Mouse (Mus musculus) CH12.LX (cell line): ENCODE results near the gene Il2rb. TPM values are rescaled to one million over a fixed set of nuclear protein-coding genes. Genes with fewer than 3 reads are reported as not detected.

Experiments
- DNase-seq: peaks from one replicate; pipeline ENCODE4 v3.0.0-alpha.2; 2013; ENCODE audit errors: extremely low read depth
- H3K27ac ChIP-seq: 2 replicates; pipeline ENCODE4 v1.5.1; 2012; ENCODE audit warnings: low read depth, mild to moderate bottlenecking, control low read depth, moderate library complexity; ENCODE audit not compliant: insufficient read depth
- H3K27me3 ChIP-seq: replicated peaks from 2 replicates; pipeline ENCODE3; 2012; ENCODE audit warnings: inconsistent platforms
- H3K36me3 ChIP-seq, 2 experiments: replicated peaks in 1 of 2; 2 replicates each; pipeline versions ENCODE3 to v1.6.1; 2012; ENCODE audit warnings: inconsistent platforms in 1 of 2, low read length in 1 of 2, mild to moderate bottlenecking in 1 of 2, mixed read lengths in 1 of 2, moderate library complexity in 1 of 2; ENCODE audit not compliant: control insufficient read depth in 1 of 2, insufficient read depth in 1 of 2
- H3K4me1 ChIP-seq, 2 experiments: 2 replicates each; pipeline ENCODE4 v1.6.1; 2012; ENCODE audit warnings: inconsistent platforms in 1 of 2, moderate library complexity in 1 of 2; ENCODE audit not compliant: insufficient read depth in 2 of 2, control insufficient read depth in 1 of 2
- H3K4me2 ChIP-seq: 2 replicates; pipeline ENCODE4 v1.6.1; 2012; ENCODE audit warnings: low read depth, mild to moderate bottlenecking, control low read depth; ENCODE audit not compliant: poor library complexity, insufficient read depth, severe bottlenecking
- H3K4me3 ChIP-seq, 3 experiments: fragments of 150-350 bp in 1 of 3; sonication (generic) in 1 of 3; replicated peaks in 1 of 3; 2 replicates each; pipeline versions ENCODE3 to v1.5.1; 2011 to 2012; ENCODE audit warnings: low read depth in 2 of 3, low read length in 2 of 3, mild to moderate bottlenecking in 2 of 3, moderate library complexity in 2 of 3, control low read depth in 1 of 3, improper control_type of control experiment in 1 of 3, inconsistent platforms in 1 of 3, mixed read lengths in 1 of 3; ENCODE audit not compliant: poor library complexity in 1 of 3
- H3K79me2 ChIP-seq: replicated peaks from 2 replicates; pipeline ENCODE4 v1.6.1; 2012; ENCODE audit warnings: mild to moderate bottlenecking, moderate library complexity; ENCODE audit not compliant: control insufficient read depth, poor library complexity, insufficient read depth, severe bottlenecking; ENCODE audit errors: extremely low read depth
- H3K9ac ChIP-seq: 2 replicates; pipeline ENCODE4 v1.6.1; 2012; ENCODE audit warnings: low read depth, mild to moderate bottlenecking, control low read depth, moderate library complexity; ENCODE audit not compliant: insufficient read depth
- H3K9me3 ChIP-seq: replicated peaks from 2 replicates; pipeline ENCODE3; 2012; ENCODE audit warnings: low read length, inconsistent platforms, mixed read lengths
- BHLHE40 ChIP-seq: IDR thresholded peaks from 2 replicates; pipeline ENCODE4 v1.6.1; 2011; ENCODE audit warnings: mild to moderate bottlenecking, low read depth, low read length, improper control_type of control experiment
- CHD2 ChIP-seq: IDR thresholded peaks from 2 replicates; pipeline ENCODE4 v1.6.1; 2011; ENCODE audit warnings: low read length, improper control_type of control experiment
- CTCF ChIP-seq, 2 experiments: IDR thresholded peaks in 1 of 2; conservative IDR thresholded peaks in 1 of 2; 2 replicates each; pipeline ENCODE4 v1.5.1; 2011 to 2012; ENCODE audit warnings: low read depth in 2 of 2, low read length in 2 of 2, improper control_type of control experiment in 1 of 2, inconsistent platforms in 1 of 2, mild to moderate bottlenecking in 1 of 2, moderate library complexity in 1 of 2
- EP300 ChIP-seq: IDR thresholded peaks from 2 replicates; pipeline ENCODE4 v1.6.1; 2011; ENCODE audit warnings: low read length, improper control_type of control experiment
- HCFC1 ChIP-seq: IDR thresholded peaks from 2 replicates; pipeline ENCODE4 v1.6.1; 2012; ENCODE audit warnings: low read depth, mild to moderate bottlenecking, inconsistent platforms, low read length, improper control_type of control experiment
- IRF4 ChIP-seq: IDR thresholded peaks from 2 replicates; pipeline ENCODE4 v1.6.1; 2014; ENCODE audit warnings: low read depth, mild to moderate bottlenecking, inconsistent platforms, low read length, improper control_type of control experiment
- KAT2A ChIP-seq: IDR thresholded peaks from 2 replicates; pipeline ENCODE4 v1.6.1; 2012; ENCODE audit warnings: low read length, improper control_type of control experiment, inconsistent platforms; ENCODE audit not compliant: insufficient replicate concordance
- MAX ChIP-seq: IDR thresholded peaks from 2 replicates; pipeline ENCODE4 v1.6.1; 2011; ENCODE audit warnings: low read length, improper control_type of control experiment
- MEF2A ChIP-seq: IDR thresholded peaks from 2 replicates; pipeline ENCODE4 v1.6.1; 2014; ENCODE audit warnings: low read depth, mild to moderate bottlenecking, inconsistent platforms, low read length, improper control_type of control experiment, borderline replicate concordance
- NELFE ChIP-seq: IDR thresholded peaks from 2 replicates; pipeline ENCODE4 v1.6.1; 2011; ENCODE audit warnings: low read depth, low read length, improper control_type of control experiment
- NRF1 ChIP-seq: IDR thresholded peaks from 2 replicates; pipeline ENCODE4 v1.6.1; 2014; ENCODE audit warnings: low read depth, mild to moderate bottlenecking, inconsistent platforms, low read length, improper control_type of control experiment, moderate library complexity
- POLR2AphosphoS2 ChIP-seq: IDR thresholded peaks from 2 replicates; pipeline ENCODE4 v1.6.1; 2011; ENCODE audit warnings: low read depth, low read length, improper control_type of control experiment
- RAD21 ChIP-seq: IDR thresholded peaks from 2 replicates; pipeline ENCODE4 v1.6.1; 2011; ENCODE audit warnings: low read depth, mild to moderate bottlenecking, low read length, improper control_type of control experiment, moderate library complexity
- RCOR1 ChIP-seq: conservative IDR thresholded peaks from 2 replicates; pipeline ENCODE4 v1.6.1; 2012; ENCODE audit warnings: low read depth, mild to moderate bottlenecking, inconsistent platforms, low read length, improper control_type of control experiment
- SIN3A ChIP-seq: IDR thresholded peaks from 2 replicates; pipeline ENCODE4 v1.6.1; 2012; ENCODE audit warnings: low read length, improper control_type of control experiment, inconsistent platforms
- TCF12 ChIP-seq: IDR thresholded peaks from 2 replicates; pipeline ENCODE4 v1.6.1; 2014; ENCODE audit warnings: low read depth, mild to moderate bottlenecking, inconsistent platforms, low read length, improper control_type of control experiment
- ZNF384 ChIP-seq: IDR thresholded peaks from 2 replicates; pipeline ENCODE4 v1.6.1; 2012; ENCODE audit warnings: low read depth, low read length, improper control_type of control experiment, inconsistent platforms
- dilution Hi-C: fragments of 300-500 bp; cut with MboI; formaldehyde crosslinking; loops from 2 replicates; pipeline ENCODE4 v1.14.3; 2020; ENCODE audit warnings: low sequenced_read_pairs; ENCODE audit not compliant: extremely low pct_unique_long_range_greater_than_20kb, extremely low pct_ligation_motif_present
- in situ Hi-C: fragments of 300-500 bp; cut with MboI; formaldehyde crosslinking; loops from 3 replicates; pipeline ENCODE4 v1.14.3; 2019; ENCODE audit warnings: low sequenced_read_pairs, low pct_ligation_motif_present, low pct_unique_long_range_greater_than_20kb, mixed read lengths
- polyA plus RNA-seq: library from polyadenylated mRNA; unstranded; fragments of >175 nt; gene quantifications from 2 replicates; pipeline ENCODE4 v1.2.1, GENCODE M21; 2012; ENCODE audit warnings: low read depth; ENCODE audit not compliant: insufficient read length
- total RNA-seq, 2 experiments: library from RNA; depleted of rRNA; stranded (reverse); fragments of 300-350 nt in 1 of 2; fragments of >200 nt in 1 of 2; gene quantifications; 2 replicates each; pipeline ENCODE4 v1.2.3; 2012 to 2014

The Il2rb gene
- total and polyA plus RNA-seq, 3 experiments, result 31.2 to 60.0 (median 32.1) TPM

- no peak for TF ChIP-seq BHLHE40
- TF ChIP-seq NRF1, result no peak; the same call in 1 of the 2 replicates
- TF ChIP-seq RCOR1, result no peak
- no peak for TF ChIP-seq IRF4
- TF ChIP-seq HCFC1, result no peak
- 0 out of 2 replicates have a peak, but pooled peaks have one; percentile 22 for TF ChIP-seq MEF2A
- peak; percentile 88 to 98 for TF ChIP-seq CTCF (conservative IDR thresholded peaks at IDR 0.05 in 1 of 2, IDR thresholded peaks at IDR 0.05 in 1 of 2; ENCODE audit: low read depth in 2 of 2, low read length in 2 of 2)
- no peak for TF ChIP-seq ZNF384
These were observed 19.5 kb upstream of the Il2rb start (continued) for GRCm38 (mm10) chr15:78514393-78515146.

DNA sequence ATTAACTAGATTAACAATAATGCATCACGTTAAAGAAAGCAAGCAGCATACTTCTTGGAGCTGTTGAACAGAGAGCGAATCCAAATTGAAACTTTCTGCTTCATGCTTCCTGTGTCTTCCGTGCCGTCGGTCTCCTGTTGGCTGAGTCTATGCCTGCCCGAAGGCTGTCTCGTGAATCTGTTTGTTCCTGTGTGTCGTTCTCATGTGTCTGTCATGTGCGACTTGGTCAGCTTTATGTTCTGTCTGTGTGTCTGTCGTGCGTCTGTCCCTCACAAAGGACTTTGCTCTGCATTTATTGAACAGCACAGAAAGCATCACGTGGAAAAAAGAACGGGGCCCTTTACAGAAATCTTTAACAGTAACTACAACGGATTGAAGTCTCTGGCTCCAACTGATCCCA is 17.9 kb upstream of the Il2rb start:
- dilution Hi-C loops, result no loop called here
- H3K4me3 ChIP-seq, result no peak overlapping the region
- H3K27ac ChIP-seq, result no peak overlapping the region
- no peaks in the 10 kb centered on the region for H3K36me3 ChIP-seq
- in situ Hi-C loops, result loop anchor here (5.0 kb wide), 1 partner anchor 66 kb away; no protein-coding TSS in a partner anchor
- no peak overlapping the region for H3K9ac ChIP-seq
- TF ChIP-seq RAD21, result no peak
- TF ChIP-seq KAT2A, result no peak
- TF ChIP-seq POLR2AphosphoS2, result no peak
- no peak for TF ChIP-seq NELFE
- no peak for TF ChIP-seq BHLHE40
- no peaks in the 10 kb centered on the region for H3K27me3 ChIP-seq
- no peak overlapping the region for H3K4me2 ChIP-seq
- DNase-seq, result no peak
- no peaks in the 10 kb centered on the region for H3K79me2 ChIP-seq
- no peaks in the 10 kb centered on the region for H3K9me3 ChIP-seq
- H3K4me1 ChIP-seq, result peaks cover 45 to 92% of the 10 kb centered on the region in 2 experiments

- no peak overlapping the region for H3K4me2 ChIP-seq
- DNase-seq, result no peak
- peaks cover 39 to 83% of the 10 kb centered on the region in 2 experiments for H3K4me1 ChIP-seq
- peak overlapping the region; percentile 54; the same call in 1 of the 2 replicates for H3K9ac ChIP-seq
- H3K27me3 ChIP-seq, result no peaks in the 10 kb centered on the region
- no peaks in the 10 kb centered on the region for H3K36me3 ChIP-seq
- dilution Hi-C loops, result no loop called here
- no peak for TF ChIP-seq POLR2AphosphoS2
- TF ChIP-seq SIN3A, result no peak
- peak; percentile 23; the same call in 1 of the 2 replicates for TF ChIP-seq EP300
- TF ChIP-seq BHLHE40, result peak; percentile 47
- peak; percentile 84 for TF ChIP-seq TCF12
- 0 out of 2 replicates have a peak, but pooled peaks have one; percentile 16 for TF ChIP-seq MEF2A
- TF ChIP-seq MAX, result no peak
- peak; percentile 33; the same call in 1 of the 2 replicates for TF ChIP-seq IRF4
- no peak for TF ChIP-seq CHD2
- TF ChIP-seq, all 38 proteins: peak for 5
- Histone ChIP-seq H3K4me3 (no peak overlapping the region), H3K79me2 (no peaks in the 10 kb centered on the region), H3K27ac (peak overlapping the region; percentile 36; the same call in 1 of the 2 replicates), H3K9me3 (no peaks in the 10 kb centered on the region)
- in situ Hi-C loops, result loop anchor here (5.0 kb wide), 1 partner anchor 65 kb away; no protein-coding TSS in a partner anchor
These were observed 16.9 kb upstream of the Il2rb start for GRCm38 (mm10) chr15:78511951-78512350.
